Mouse (Mus musculus): Measurements from ENCODE around the gene Exoc8. TPM values are rescaled to one million over a fixed set of nuclear protein-coding genes. Genes with fewer than 3 reads are reported as not detected.

Exoc8 gene
- total RNA-seq, 4 experiments from 2014 or later, result 22.1 to 28.1 (median 25.0) TPM

DNA sequence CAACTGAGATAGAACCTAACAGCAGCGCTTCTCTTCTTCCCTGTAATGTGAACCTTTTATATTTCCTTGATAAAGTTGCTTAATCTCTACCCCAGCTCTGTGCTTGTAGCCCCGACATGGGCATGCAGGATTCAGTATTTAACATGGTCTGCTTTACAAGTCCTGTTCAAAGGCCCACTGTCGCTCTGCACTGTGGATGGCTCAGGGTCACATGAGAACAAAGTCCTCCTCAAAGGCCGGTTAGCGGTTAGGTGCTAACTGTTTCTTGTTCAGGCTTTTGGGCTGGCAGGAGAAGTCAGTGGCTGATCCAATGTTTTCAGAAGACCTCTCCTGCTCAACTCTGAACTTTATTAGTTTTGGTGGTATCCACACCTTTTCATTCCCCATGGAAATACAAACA, 51.9 kb downstream of the Exoc8 start:
- no peak for DNase-seq

GRCm38 (mm10) chr8:124845131-124845530, 52.4 kb downstream of the Exoc8 start:
- no peak for DNase-seq

Other genes starting within 250 kb of the Exoc8 start
- gene 2310022B05Rik, start 234.3 kb downstream of the Exoc8 start, total RNA-seq (2022), result 10 to 100 TPM; 39.9 to 50.2 (median 45.4) TPM
- gene Ttc13, start 175.7 kb downstream of the Exoc8 start, total RNA-seq (2022), result 10 to 100 TPM; 39.3 to 45.5 (median 42.7) TPM
- gene Arv1, start 175.6 kb downstream of the Exoc8 start, total RNA-seq (2022), result 10 to 100 TPM in 3 of 4 experiments, 1 to 10 TPM in 1; 6.4 to 15.9 (median 13.3) TPM
- gene Fam89a, start 145.9 kb downstream of the Exoc8 start, total RNA-seq (2022), result under 1 TPM in 3 of 4 experiments, not detected in 1; 0.42 to 0.73 (median 0.49) TPM
- 1 to 10 TPM in 3 of 4 experiments, under 1 TPM in 1; 0.99 to 2.9 (median 1.3) TPM for gene Trim67, start 104.6 kb downstream of the Exoc8 start, total RNA-seq (2022)
- gene Gnpat, start 34.7 kb downstream of the Exoc8 start, total RNA-seq (2022), result 100 to 1,000 TPM in 3 of 4 experiments, 10 to 100 TPM in 1; 93.8 to 131 (median 107) TPM
- gene 2810004N23Rik, start 34.6 kb downstream of the Exoc8 start, total RNA-seq (2022), result 10 to 100 TPM; 27.5 to 31.3 (median 29.2) TPM
- gene Sprtn, start 181 bp upstream of the Exoc8 start, total RNA-seq (2022), result 10 to 100 TPM; 19.4 to 23.6 (median 21.5) TPM
- 10 to 100 TPM; 48.2 to 56.7 (median 50.9) TPM for gene Egln1, start 51.6 kb upstream of the Exoc8 start, total RNA-seq (2022)
- 10 to 100 TPM; 87.8 to 97.5 (median 95.5) TPM for gene Tsnax, start 115.3 kb upstream of the Exoc8 start, total RNA-seq (2022)
- gene Disc1, start 156.5 kb upstream of the Exoc8 start, total RNA-seq (2022), result 1 to 10 TPM; 1.2 to 4.2 (median 2.2) TPM

Data from adrenal gland, adult 8-10 months (tissue).